ENCODE assay signal across 16 mouse cellular contexts in genomic region chr16:84462150-84462549, GRCm38 (mm10).
DNase-seq lines count a peak whose midpoint lies in the region.
"Had no signal": no experiment of that assay in that cellular context is flagged by ENCODE, and none has a peak within 500 bp of the region (broad histone marks: within the 10 kb centered on the region; RNA-seq: fewer than 3 reads in every experiment).

No protein-coding gene starts in this region.

- peak; percentile 1 for DNase-seq in kidney, adult 9 months
- no peak for DNase-seq in kidney, postnatal 36 days
- DNase-seq in R1 (ENCODE audit: low read depth, low spot score) = peak; percentile 8
- DNase-seq in forelimb bud, embryonic 11.5 days (ENCODE audit: low read depth, low spot score) = peak; percentile 61
- DNase-seq in embryo, embryonic 9.5 days (ENCODE audit: extremely low spot score) = no peak
- no peak for DNase-seq in embryo, embryonic 10 days (ENCODE audit: low spot score)
- DNase-seq: adrenal gland, adult 2 months; adrenal gland, postnatal 25 days; cerebellum, adult 11-12 months; cerebellum, adult 8-10 months; cerebellum, postnatal 10 days; cerebellum, postnatal 36 days; gastrocnemius, postnatal 10 days; gastrocnemius, postnatal 36 days; heart, adult 11 months; kidney, adult 11 months had no signal

Comparison
In these comparisons a context has a peak if more than half of its experiments do, and no peak if none do; other contexts are left out.
1. DNase-seq: peak in kidney, adult 9 months (single experiment), R1 (single experiment) and forelimb bud, embryonic 11.5 days (single experiment); none in kidney, postnatal 36 days (0 of 2), embryo, embryonic 9.5 days (single experiment) and embryo, embryonic 10 days (single experiment).